Mouse (Mus musculus) left cerebral cortex, adult 11 months (tissue): ENCODE data around the gene Slc38a9.
A peak's percentile ranks its signal among the peaks of the same experiment; 100 is the strongest.
"Not testable (repeated sequence)": the region's sequence is repeated elsewhere in the genome, so short reads cannot be mapped to it uniquely, and the experiment has no call there.

Source experiments
- DNase-seq: peaks from one replicate; pipeline ENCODE4 v3.0.0; 2022; ENCODE audit warnings: low spot score

The Slc38a9 gene

DNA sequence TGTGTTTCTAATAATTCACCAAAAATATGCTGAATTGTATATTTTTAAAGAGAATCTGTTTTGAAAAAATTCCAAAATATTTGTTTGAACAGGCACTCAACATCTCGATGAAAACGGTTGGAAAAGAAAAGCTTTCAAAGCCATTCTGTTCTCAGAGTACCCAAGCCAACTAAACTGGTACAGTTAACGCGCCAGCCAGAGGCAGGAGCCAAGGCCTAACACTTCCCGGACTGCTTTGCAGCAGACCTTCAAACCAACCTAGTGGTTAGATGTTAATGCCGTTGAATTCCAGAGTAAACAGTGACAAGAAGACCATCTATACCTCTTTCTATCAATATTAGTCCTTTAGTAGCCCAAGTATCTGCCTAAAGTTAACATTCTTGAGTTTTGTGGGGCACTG, 23.4 kb downstream of the Slc38a9 start:
- DNase-seq: no peak

DNA sequence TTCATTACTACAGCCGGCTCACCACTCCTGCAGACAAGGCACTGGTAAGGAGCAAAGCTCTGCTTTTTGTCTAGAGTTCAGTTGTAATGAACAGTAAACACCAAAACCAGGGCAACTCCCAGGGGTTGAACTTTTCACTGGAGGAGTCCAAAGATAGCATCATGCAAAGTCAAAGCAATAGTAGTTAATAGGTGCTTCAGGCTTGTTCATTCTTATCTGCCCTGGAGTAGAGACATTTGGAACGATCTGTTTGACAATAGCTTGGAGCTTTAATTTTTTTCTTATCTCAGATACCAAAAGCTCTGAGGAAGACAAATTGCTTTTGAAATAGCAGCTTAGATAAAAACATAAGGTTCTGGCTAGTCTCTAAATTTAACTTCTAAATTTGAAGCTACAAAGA, 25.6 kb downstream of the Slc38a9 start:
- DNase-seq: no peak

DNA sequence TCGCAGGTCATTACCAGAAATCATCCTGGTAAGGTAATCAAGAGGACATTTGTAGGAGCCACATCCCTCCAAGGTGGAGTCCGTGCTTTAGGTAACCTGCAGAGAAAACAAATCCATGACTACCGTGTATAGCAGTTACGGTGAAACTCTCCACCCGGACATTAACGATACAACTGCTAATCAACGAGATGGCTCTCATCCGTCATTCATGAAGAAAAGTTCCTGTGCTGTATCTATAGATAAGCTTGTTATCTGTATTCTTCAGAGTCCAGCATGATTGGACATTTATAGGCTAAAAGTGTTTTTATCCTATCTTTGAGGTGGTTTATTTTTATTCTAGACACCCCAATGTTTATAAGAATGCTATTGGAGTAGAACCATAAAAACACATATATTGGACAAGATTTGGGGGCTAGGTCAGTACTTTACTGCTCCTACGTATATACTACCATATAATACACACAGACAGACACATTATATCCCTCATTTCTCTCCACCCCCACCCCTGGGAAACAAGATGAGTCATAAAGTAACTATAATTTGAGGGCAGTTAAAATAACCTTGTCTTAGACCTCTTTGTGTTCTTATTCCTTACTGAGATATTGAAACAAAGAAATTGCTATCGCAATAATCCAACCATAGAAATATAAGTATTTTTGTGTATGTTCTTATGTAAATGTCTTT, 32.5 kb downstream of the Slc38a9 start:
- DNase-seq: no peak

DNA sequence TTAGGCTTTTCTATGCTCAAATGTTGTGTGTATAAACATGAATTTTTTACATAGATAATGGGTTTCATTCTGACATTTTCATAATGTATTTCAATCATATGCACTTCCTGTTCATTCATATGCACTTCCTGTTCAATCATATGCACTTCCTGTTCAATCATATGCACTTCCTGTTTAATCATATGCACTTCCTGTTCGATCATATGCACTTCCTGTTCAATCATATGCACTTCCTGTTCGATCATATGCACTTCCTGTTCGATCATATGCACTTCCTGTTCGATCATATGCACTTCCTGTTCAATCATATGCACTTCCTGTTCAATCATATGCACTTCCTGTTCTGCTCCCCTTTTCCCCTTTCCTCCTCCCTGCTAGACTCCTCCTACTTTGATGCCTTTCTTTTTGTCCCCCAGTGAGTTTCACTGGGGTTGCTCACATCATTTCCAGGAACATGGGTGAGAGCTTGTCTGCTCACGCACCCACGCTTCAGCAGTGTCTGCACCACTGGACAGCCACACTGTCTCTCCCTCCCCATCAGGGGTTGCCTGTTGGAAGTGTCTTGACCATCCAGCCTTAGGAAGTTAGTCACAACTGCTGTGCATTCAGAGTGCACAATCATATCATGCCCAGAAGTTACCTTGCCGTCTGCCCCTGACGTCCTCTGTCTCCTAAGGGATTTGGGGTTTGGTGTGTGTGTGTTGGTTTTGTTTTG, 35.1 kb downstream of the Slc38a9 start:
- DNase-seq: no peak

DNA sequence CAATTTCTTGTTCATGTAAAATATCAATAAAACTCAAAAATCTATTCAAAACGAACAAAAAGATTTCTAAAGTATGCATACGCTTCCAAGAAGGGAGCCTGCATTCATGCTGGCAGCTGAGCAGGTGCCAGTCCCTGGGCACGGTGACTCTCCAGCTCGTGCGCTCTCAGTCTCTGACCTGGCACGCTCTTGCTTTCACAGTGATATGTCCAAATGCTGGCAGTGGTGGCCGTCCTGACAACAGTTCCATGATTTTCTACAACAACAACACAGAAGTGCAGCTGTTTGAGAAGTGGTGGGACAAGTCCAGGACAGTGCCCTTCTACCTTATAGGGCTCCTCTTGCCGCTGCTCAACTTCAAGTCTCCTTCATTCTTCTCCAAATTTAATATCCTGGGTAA, 40.7 kb downstream of the Slc38a9 start:
- no peak for DNase-seq

DNA sequence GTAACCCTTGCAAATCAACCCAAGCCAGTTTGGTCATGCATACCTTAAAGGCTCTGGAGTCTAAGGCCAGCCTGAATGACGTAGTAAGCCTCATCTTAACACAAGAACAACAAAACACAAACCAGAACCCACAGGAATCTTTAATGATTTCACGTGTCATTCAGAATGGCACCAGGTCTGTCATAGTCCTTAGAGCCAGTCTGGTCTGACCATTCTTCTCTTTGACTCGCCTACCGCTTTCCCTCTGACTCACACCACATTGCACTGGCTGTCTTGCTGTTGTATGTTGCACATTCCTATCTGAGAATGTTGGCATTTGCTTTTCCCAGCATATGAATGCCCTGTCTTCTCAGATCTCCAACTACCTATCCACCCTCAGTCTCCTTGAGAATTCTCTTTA, 45.8 kb downstream of the Slc38a9 start:
- no peak for DNase-seq

DNA sequence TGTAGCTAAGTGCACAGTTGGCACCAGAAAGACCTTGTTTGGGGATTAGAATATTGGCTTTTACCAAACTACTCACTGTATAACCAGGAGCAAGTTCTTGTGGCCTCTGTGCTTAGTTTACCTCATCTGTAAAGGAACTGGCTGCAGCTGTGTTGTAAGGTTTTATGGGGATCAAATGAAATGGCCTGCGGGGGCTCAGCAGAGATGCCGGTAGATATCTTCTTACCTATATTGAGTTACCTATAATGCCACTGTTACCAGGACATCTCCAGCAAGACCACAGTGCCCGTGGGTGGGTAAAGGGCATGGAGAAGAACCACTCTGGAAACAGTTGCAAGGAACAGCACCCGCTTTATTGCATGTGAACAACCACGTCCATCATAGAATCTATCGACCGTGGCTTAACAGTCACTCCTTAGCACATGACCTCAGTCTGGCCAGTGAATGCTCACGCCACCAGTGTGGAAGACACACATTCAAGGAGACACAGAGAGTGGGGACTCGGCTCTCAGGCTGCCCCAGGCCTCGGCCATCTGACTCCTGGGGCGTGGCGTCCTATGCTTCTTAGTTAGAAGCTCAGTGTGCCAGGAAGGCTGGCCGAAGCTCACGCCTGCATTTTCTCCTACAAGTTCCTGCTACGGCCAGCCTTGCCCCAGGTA, 59.7 kb downstream of the Slc38a9 start:
- DNase-seq: no peak

DNA sequence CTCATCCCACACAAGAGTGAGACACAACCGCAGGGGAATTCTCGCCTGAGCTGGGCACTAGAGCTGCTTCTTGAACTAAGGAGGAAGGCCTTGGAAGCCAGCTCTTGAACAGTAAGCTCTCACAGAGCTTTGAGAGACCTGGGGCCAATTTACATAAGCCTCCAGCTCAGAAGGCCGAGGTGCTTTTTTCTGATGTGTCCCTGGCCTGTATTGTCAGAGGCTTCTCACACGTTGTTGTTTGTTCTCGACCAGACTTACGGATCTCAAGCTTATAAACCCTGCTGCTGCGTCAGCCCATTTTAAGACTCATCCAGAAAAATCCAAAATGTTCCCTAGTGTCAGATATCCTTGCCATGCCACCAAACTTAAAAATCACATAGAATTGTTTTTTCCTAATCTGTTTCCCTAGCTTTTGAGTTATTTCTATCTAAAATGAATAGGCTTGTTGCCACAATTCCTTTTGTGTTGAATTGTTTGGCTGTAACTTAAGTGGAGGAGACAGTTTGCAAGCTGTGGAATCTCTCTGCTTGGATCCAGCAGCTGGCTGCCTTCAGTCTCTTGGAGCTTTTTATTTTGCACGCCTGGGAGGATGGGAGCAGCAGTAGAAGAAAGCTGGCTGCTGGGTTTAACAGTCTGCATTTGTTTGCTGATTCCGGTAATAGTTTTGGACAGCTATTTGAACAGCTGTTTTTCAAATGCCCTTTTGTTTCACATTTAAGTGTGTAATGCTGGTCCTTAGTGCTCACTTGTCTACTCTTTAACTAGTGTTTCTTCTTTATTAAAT, 61.6 kb downstream of the Slc38a9 start:
- peak; percentile 9 for DNase-seq

DNA sequence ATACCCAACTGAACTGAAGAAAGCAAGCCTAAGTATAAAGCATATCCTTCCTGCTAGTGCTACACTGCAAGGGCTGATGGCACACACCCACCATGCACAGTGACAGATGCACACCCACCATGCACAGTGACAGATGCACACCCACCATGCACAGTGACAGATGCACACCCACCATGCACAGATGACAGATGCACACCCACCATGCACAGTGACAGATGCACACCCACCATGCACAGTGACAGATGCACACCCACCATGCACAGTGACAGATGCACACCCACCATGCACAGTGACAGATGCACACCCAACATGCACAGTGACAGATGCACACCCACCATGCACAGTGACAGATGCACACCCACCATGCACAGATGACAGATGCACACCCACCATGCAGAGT, 63.7 kb downstream of the Slc38a9 start:
- DNase-seq: not testable (repeated sequence)

DNA sequence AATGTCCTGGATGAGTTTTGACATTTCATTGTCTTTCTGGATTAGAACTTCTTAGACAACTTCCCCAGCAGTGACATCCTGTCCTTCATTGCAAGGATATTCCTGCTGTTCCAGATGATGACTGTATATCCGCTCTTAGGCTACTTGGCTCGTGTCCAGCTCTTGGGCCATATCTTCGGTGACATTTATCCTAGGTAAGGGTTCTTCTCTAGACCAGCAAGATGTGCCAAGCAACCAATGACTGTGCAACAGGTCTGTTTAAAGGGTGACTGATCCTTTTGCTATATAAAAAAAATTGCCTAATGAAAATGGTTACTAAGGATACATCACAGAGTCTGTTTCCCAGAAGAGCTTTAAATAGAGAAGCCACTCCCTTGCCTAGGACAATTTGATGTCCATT, 65.5 kb downstream of the Slc38a9 start:
- no peak for DNase-seq

DNA sequence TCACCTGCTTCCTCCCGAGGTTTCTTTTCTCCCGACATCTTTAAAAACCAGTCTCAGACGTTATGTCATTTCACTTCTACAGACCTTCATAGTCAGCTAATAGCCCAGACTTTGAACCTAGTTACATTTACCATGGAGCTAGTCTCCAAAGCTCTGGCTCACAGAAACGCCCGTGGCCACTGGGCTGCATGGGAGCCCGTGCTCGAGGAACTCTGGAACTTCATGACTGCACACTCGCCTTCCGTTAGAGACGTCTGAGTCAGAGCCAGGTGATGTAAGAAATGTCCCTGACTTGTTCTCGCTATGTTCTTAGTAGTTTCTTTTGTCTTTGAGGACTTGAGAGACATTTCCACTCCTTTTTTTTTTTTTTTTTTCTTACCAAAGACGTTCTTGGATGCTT, 72.8 kb downstream of the Slc38a9 start:
- DNase-seq: no peak

DNA sequence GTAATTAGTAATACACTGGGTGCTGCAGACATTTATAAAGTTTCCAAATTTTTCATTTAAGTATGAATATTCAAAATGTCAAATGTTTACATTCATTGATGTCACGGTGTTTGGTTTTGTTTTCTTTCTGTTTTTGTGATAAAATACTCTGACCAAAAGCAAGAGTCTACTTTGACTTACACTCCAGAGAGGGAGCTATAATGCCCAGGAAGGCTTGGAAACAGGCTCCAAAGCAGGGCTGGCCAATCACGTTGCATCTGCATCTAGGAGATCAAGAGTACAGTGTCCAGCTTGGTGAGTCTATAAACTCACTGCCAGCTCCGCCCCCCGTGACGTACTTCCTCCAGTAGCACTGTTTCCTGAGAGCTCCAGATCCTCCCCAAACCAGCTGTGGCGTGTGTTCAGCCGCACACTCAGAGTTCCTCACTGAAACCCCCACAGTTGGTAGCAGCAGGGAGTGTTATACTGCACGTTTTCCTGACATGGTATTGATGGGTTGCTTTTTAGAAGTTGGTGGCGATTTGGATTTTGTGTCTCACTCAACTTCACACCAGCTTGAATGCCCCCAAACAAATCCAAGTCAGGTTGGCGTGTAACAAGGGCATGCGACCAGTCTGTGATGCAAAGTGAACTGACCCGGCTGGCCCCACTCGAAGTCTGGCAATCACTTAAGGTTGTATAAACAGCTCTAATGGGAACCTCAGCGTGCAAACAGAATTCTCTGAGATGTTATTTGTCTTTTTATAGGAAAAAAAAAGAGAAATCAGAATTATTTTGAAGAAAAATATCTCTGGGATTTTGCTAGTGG, 74.6 kb downstream of the Slc38a9 start:
- DNase-seq: no peak

DNA sequence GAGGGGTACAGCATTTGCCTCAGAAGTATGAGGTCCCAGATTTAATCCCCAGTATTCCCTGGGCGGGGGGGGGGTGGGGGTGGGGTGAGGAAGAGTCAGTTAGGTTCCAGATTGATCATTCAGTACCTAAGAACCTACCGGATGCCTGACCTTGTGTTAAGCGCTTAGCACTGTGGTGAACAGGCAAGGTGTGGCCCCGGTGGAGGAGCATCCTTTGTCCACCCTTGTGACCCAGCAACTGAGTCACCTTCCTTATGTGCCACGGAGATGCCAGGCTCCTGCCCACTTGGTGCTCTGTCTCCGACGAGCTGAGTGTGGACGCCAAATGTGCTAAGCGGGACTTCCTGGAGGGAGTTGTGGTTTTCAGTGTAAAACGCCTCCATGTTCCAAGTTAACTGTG, 75.9 kb downstream of the Slc38a9 start:
- no peak for DNase-seq

DNA sequence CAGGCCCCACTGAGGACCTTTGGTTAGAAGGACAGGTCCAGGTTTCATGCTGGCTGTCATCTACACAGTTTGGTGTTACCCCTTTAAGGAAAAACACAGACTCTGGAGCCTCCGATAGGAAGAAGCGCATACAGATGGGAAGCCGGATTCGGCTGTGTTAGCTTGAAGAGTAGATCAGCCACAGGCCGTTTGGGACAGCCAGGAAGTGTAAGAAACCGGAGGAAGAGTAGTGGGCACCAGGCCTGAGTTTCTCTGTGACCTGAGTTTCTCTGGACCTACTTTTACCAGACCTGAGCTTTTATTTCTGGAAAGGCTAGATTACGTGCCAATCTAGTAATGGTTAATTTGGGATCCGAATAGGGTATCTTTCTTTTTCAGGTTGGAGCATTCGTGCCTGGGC, 76.6 kb downstream of the Slc38a9 start:
- DNase-seq: no peak

DNA sequence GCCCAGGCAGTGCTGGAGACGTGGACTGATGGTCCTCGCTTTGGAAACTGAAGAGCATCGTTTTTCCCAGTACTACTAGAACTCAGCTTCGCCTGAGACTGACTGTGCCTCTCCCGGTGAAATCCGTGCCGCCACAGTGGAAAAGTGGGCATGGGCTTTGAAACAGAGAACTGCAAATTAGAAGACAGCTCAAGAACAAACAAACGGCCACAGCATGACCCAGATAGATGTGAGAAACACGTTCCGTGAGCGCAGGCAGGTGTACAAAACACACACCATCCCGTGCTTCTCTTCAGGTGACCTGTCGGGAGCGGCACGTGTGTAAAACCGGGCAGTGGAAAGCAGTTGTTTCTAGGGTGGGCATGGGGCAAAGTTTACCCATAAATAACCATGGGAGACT, 77.5 kb downstream of the Slc38a9 start:
- no peak for DNase-seq

DNA sequence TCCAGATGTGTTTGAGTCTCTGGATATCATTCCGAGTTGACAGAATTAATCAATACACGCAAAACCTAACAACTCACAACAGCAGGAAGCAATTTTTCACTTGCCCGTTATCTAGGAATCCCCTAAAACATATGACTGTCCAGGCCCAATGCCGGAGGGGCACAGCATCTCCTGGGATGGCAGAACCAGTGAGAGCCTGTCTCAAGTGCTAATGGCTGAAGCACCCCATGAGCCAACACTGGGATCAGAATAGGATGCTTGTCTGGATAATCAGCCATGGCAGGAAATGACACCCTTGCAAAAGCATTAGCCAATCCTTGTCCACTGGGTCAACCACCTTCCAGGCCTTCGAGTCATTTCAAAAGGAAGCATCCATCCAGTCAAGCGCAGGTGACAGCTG, 79.5 kb downstream of the Slc38a9 start:
- DNase-seq: no peak

DNA sequence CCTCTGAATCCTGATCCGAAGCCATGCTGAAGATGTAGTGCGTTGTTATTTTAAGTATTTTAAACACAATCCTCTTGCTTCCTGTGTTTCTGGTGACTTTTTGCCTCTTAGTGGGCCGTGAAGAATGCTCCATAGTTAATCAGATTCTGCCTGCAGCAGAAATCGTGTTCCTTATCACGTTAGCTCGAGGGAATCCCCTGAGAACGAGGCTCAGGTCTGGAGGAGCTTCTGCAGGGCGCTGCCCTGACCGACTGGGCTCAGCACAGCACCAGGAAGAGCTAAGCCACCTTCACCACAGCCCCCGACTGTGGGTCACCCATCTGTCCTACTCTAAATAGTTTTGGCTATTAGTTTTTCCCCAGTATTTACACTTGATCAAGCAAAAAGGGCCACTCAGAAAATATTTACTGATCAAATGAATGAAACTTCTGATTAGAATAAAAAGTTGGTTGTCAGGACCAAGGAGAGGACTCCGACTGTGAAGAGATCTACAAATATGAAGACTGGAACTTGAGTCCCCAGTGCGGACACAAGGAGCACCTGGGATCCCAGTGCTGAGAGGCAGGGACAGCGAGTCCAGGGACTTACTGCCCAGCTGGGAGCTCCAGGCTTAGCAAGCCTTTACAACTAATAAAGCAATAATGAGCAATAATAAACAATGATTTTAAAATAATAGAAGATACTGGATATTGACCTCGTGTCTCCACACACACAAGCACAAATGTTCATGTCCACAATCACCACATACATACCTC, 81.7 kb downstream of the Slc38a9 start:
- DNase-seq: no peak

DNA sequence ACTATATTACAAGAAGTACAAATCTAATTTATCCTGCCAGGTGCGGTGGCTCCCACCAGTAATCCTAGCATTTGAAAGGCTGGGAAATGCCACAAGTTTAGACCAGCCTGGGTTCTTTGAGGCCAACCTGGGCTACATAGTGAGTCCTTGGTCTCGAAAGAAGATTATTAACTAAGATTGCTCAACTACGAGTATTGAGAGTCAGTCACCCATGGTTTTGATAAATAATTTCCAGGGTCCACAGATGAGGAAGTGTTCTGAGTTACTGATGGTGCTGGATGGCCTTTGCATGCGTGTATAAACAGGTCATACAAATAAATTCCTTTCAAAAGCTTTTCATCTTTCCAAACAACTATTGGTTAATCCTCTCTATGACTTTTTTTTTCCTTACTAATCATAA, 83.1 kb downstream of the Slc38a9 start:
- no peak for DNase-seq

DNA sequence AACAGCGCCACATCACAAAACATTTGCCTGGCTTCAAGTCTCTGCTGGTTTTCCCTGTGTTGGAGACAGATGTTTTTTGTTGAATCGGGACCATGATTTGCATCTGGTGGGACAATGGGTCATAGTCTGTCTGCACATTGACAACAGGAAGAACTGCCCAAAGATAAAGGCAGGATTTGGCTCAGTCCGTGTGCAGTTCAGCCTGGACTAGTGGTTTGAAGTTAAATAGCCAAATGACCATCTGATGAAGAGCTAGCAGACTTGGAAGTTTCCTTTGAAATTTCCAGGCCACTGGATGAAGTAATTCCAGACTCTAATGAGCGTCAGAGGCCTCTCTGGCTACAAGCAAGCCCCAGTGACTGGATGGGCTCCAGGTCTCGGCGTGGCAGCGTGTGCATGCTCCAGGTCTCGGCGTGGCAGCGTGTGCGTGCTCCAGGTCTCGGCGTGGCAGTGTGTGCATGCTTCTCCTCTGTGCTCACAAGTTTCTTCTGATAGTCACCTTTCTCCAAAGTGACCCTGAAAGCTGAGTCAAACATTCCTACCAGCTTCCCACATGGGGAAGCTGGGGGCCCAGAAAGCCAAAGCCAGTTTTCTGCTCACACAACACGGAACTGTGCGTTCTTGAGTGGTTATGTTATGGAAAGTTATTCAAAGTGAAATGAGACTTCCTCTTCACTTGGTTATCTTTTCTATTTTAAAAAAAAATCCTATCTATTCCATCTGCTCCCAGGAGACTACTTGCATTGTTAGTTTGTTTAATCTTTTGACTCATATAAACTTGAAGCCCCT, 83.7 kb downstream of the Slc38a9 start:
- DNase-seq: no peak
